Comparison of ENCODE assay signal across 18 mouse cellular contexts in genomic region chr12:91158481-91158880, GRCm38 (mm10).
"Had no signal": no experiment of that assay in that cellular context is flagged by ENCODE, and none has a peak within 500 bp of the region (broad histone marks: within the 10 kb centered on the region; RNA-seq: fewer than 3 reads in every experiment).

No protein-coding gene starts in this region.

- H3K36me3 ChIP-seq: liver, embryonic 15.5 days; midbrain, embryonic 13.5 days; midbrain, embryonic 15.5 days; neural tube, embryonic 13.5 days; neural tube, embryonic 15.5 days; stomach, embryonic 15.5 days had no signal

- DNase-seq: liver, postnatal 0 days; lung, adult 2 months; lung, postnatal 10 days; right cerebral cortex, adult 18-20 months; right cerebral cortex, postnatal 25 days; thymus, adult 2 months; thymus, postnatal 25 days; thymus, postnatal 4 days had no signal

- H3K9ac ChIP-seq: liver, embryonic 15.5 days; liver, postnatal 0 days; midbrain, embryonic 13.5 days; midbrain, embryonic 15.5 days; neural tube, embryonic 13.5 days; neural tube, embryonic 15.5 days; stomach, embryonic 15.5 days had no signal

- H3K4me1 ChIP-seq: liver, embryonic 15.5 days; megakaryocyte, embryonic 14.5 days; midbrain, embryonic 13.5 days; midbrain, embryonic 15.5 days; neural tube, embryonic 13.5 days; neural tube, embryonic 15.5 days; stomach, embryonic 15.5 days had no signal

- H3K27me3 ChIP-seq: liver, embryonic 15.5 days; megakaryocyte, embryonic 14.5 days; midbrain, embryonic 13.5 days; midbrain, embryonic 15.5 days; neural tube, embryonic 13.5 days; neural tube, embryonic 15.5 days; stomach, embryonic 15.5 days had no signal

- H3K27ac ChIP-seq: liver, embryonic 15.5 days; macrophage; midbrain, embryonic 13.5 days; midbrain, embryonic 15.5 days; neural tube, embryonic 13.5 days; neural tube, embryonic 15.5 days; stomach, embryonic 15.5 days; stomach, postnatal 0 days had no signal

- ATAC-seq: liver, postnatal 0 days; midbrain, embryonic 13.5 days; midbrain, embryonic 15.5 days had no signal

- H3K4me2 ChIP-seq: liver, embryonic 15.5 days; midbrain, embryonic 11.5 days; midbrain, embryonic 13.5 days; midbrain, embryonic 15.5 days; neural tube, embryonic 13.5 days; neural tube, embryonic 15.5 days; stomach, embryonic 15.5 days had no signal

- H3K4me3 ChIP-seq: liver, embryonic 15.5 days; megakaryocyte, embryonic 14.5 days; midbrain, embryonic 13.5 days; midbrain, embryonic 15.5 days; neural tube, embryonic 13.5 days; neural tube, embryonic 15.5 days; stomach, embryonic 15.5 days had no signal

- H3K9me3 ChIP-seq: liver, embryonic 15.5 days; midbrain, embryonic 13.5 days; midbrain, embryonic 15.5 days; neural tube, embryonic 13.5 days; neural tube, embryonic 15.5 days; stomach, embryonic 15.5 days had no signal
